Mouse (Mus musculus): ENCODE measurements around the gene Olfr1477.

GRCm38 (mm10) chr19:13527613-13528012 is 27.3 kb downstream of the Olfr1477 start, which contains the start of gene Olfr1480:
- TF ChIP-seq POLR2A (IDR thresholded peaks at IDR 0.05; ENCODE audit: borderline replicate concordance, insufficient read depth, low read length) (no peak), CTCF (IDR thresholded peaks at IDR 0.05; ENCODE audit: borderline replicate concordance, insufficient read depth, low read depth, low read length) (no peak)

Data from cerebellum, adult 2 months (tissue).